ENCODE assay signal across 13 mouse cellular contexts in the genomic region with DNA sequence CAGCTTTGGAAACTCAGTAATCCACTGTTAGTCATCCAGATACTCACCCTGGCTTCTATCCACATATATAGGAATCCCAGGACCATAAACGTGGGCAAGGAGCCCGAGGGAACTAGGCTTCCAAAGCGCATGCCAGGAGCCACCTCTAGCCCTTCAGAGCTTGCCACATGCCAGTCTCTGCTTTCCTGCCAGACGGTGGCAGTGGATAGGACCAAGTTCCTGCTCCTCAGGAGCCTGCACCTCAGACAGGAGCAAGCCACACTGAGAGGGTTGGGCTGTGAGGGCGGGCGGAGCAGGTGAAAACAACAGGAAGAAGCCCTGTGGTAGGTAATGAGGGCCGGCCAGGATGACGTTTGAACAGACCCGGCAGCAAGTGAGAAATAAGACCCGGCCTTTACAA. TPM values are rescaled to one million over a fixed set of nuclear protein-coding genes. Genes with fewer than 3 reads are reported as not detected.
DNase-seq lines count a peak whose midpoint lies in the region; ATAC-seq and TF ChIP-seq lines count a peak whose summit lies in the region.
"Had no signal": no experiment of that assay in that cellular context is flagged by ENCODE, and none has a peak within 500 bp of the region (broad histone marks: within the 10 kb centered on the region; RNA-seq: fewer than 3 reads in every experiment).

No protein-coding gene starts in this region.

- intact Hi-C loops in gastrocnemius, postnatal 36 days (cut with DNase I): no loop called here

- no peak for DNase-seq in hindbrain, postnatal 0 days (ENCODE audit: low spot score)
- no peak for DNase-seq in hindbrain, embryonic 11.5 days (ENCODE audit: low spot score)
- DNase-seq in cerebellum, postnatal 36 days: peak; percentile 59 to 62
- DNase-seq in lung, postnatal 25 days (ENCODE audit: low spot score): peak; percentile 28
- DNase-seq in adrenal gland, postnatal 36 days: no peak
- no peak for DNase-seq in urinary bladder, postnatal 36 days (ENCODE audit: low spot score in 2 of 2)
- DNase-seq in gastrocnemius, postnatal 36 days: no peak
- DNase-seq: heart, adult 11 months had no signal

- peak; percentile 15; the same call in 1 of the 2 replicates for TF ChIP-seq CTCF in hindbrain, postnatal 0 days (IDR thresholded peaks at IDR 0.05; ENCODE audit: low read depth)
- no peak for TF ChIP-seq CTCF in ES-Bruce4 (IDR thresholded peaks at IDR 0.05; ENCODE audit: low read depth, low read length)

- H3K4me3 ChIP-seq in hindbrain, postnatal 0 days (ENCODE audit: low read length): no peak overlapping the region
- no peak overlapping the region for H3K4me3 ChIP-seq in hindbrain, embryonic 11.5 days (ENCODE audit: low read depth, low read length)
- H3K4me3 ChIP-seq in ES-Bruce4 (ENCODE audit: low read depth, low read length): peak overlapping the region; percentile 26
- H3K4me3 ChIP-seq: erythroblast, embryonic 14.5 days; myocyte had no signal

- no peak for ATAC-seq in hindbrain, postnatal 0 days
- no peak for ATAC-seq in hindbrain, embryonic 11.5 days (ENCODE audit: low FRiP score)

- H3K27ac ChIP-seq in hindbrain, postnatal 0 days: no peak overlapping the region
- no peak overlapping the region for H3K27ac ChIP-seq in hindbrain, embryonic 11.5 days (ENCODE audit: low read depth, low read length)
- peak overlapping the region; percentile 68 for H3K27ac ChIP-seq in ES-Bruce4 (ENCODE audit: insufficient read depth, low read length)
- H3K27ac ChIP-seq: liver, embryonic 14.5 days had no signal

- peaks cover 7% of the 10 kb centered on the region; the same call in 1 of the 2 replicates for H3K36me3 ChIP-seq in hindbrain, postnatal 0 days (ENCODE audit: insufficient read depth, low read length)
- H3K36me3 ChIP-seq in hindbrain, embryonic 11.5 days (ENCODE audit: control insufficient read depth, insufficient read depth, low read length): peaks cover 4% of the 10 kb centered on the region; the same call in 1 of the 2 replicates
- peaks cover 5% of the 10 kb centered on the region for H3K36me3 ChIP-seq in ES-Bruce4 (ENCODE audit: control insufficient read depth, insufficient read depth, low read length, poor library complexity, severe bottlenecking)

- WGBS in hindbrain, postnatal 0 days: 42% methylated on average over 10 of the region's 10 CpGs
- 41% methylated on average over 10 of the region's 10 CpGs for WGBS in hindbrain, embryonic 11.5 days

- H3K4me1 ChIP-seq in hindbrain, postnatal 0 days (ENCODE audit: insufficient read depth, low read length): peaks cover 11% of the 10 kb centered on the region
- H3K4me1 ChIP-seq in hindbrain, embryonic 11.5 days (replicated peaks; ENCODE audit: control insufficient read depth, insufficient read depth, low read length): peaks cover 6% of the 10 kb centered on the region
- H3K4me1 ChIP-seq in ES-Bruce4 (ENCODE audit: control insufficient read depth, insufficient read depth, low read length): peaks cover 11% of the 10 kb centered on the region

- H3K9ac ChIP-seq in hindbrain, postnatal 0 days (replicated peaks; ENCODE audit: low read length): no peak overlapping the region
- no peak overlapping the region for H3K9ac ChIP-seq in hindbrain, embryonic 11.5 days (ENCODE audit: low read depth, low read length)
- H3K9ac ChIP-seq in ES-Bruce4 (ENCODE audit: low read depth, poor library complexity, severe bottlenecking): no peak overlapping the region
- H3K9ac ChIP-seq: liver, embryonic 14.5 days had no signal

- H3K9me3 ChIP-seq in hindbrain, postnatal 0 days (ENCODE audit: low read length): no peaks in the 10 kb centered on the region
- no peaks in the 10 kb centered on the region for H3K9me3 ChIP-seq in hindbrain, embryonic 11.5 days (ENCODE audit: control insufficient read depth, low read length)
- H3K9me3 ChIP-seq in ES-Bruce4 (replicated peaks; ENCODE audit: control insufficient read depth, insufficient read depth, low read length, poor library complexity, severe bottlenecking): no peaks in the 10 kb centered on the region

- no peak for TF ChIP-seq POLR2A in ES-Bruce4 (IDR thresholded peaks at IDR 0.05; ENCODE audit: insufficient read depth, low read length)

- no peak overlapping the region for H3K4me2 ChIP-seq in hindbrain, postnatal 0 days (ENCODE audit: low read depth, low read length)
- H3K4me2 ChIP-seq in hindbrain, embryonic 11.5 days (replicated peaks; ENCODE audit: low read depth, low read length): no peak overlapping the region

- TF ChIP-seq EP300 in ES-Bruce4 (IDR thresholded peaks at IDR 0.05; ENCODE audit: insufficient read depth, low read depth, low read length): no peak

- H3K27me3 ChIP-seq in hindbrain, postnatal 0 days (ENCODE audit: insufficient read depth, low read length): no peaks in the 10 kb centered on the region
- H3K27me3 ChIP-seq in hindbrain, embryonic 11.5 days (ENCODE audit: control insufficient read depth, insufficient read depth, low read length): no peaks in the 10 kb centered on the region
- H3K27me3 ChIP-seq in ES-Bruce4 (ENCODE audit: control insufficient read depth, insufficient read depth, low read length, poor library complexity, severe bottlenecking): no peaks in the 10 kb centered on the region
- H3K27me3 ChIP-seq: CH12.LX had no signal

RNA-seq across cellular contexts. Expression of gene Thap3, which starts 2.9 kb away (rescaled TPM):
- total RNA-seq in hindbrain, postnatal 0 days (2014; rRNA removed): 12.1 and 14.9 TPM in 2 replicates
- 42.1 and 47.3 TPM in 2 replicates for polyA plus RNA-seq in hindbrain, postnatal 0 days (2015; fragmentation: Nextera tagmentation; extraction: Ambion mirVana)
- polyA plus RNA-seq in hindbrain, embryonic 11.5 days (2014; fragmentation: Nextera tagmentation; extraction: Ambion mirVana): 20.0 and 20.4 TPM in 2 replicates
- polyA plus RNA-seq in ES-Bruce4 (2011; ENCODE audit: insufficient read depth, insufficient read length, low read depth, missing spikeins): 20.0 and 20.7 TPM in 2 replicates
- total RNA-seq in adrenal gland, postnatal 36 days (2021): 10 to 100 TPM; 19.5 to 20.5 TPM
- 10 to 100 TPM; 28.8 to 35.8 TPM for total RNA-seq in gastrocnemius, postnatal 36 days (2021)

RNA-seq across cellular contexts. Expression of gene Phf13, which starts 10.2 kb away (rescaled TPM):
- total RNA-seq in hindbrain, postnatal 0 days (2014; rRNA removed): 19.9 and 20.8 TPM in 2 replicates
- 14.6 and 15.0 TPM in 2 replicates for polyA plus RNA-seq in hindbrain, postnatal 0 days (2015; fragmentation: Nextera tagmentation; extraction: Ambion mirVana)
- 15.2 and 19.4 TPM in 2 replicates for polyA plus RNA-seq in hindbrain, embryonic 11.5 days (2014; fragmentation: Nextera tagmentation; extraction: Ambion mirVana)
- 49.7 and 52.1 TPM in 2 replicates for polyA plus RNA-seq in ES-Bruce4 (2011; ENCODE audit: insufficient read depth, insufficient read length, low read depth, missing spikeins)
- 10 to 100 TPM; 17.2 to 17.7 TPM for total RNA-seq in adrenal gland, postnatal 36 days (2021)
- 1 to 10 TPM; 3.6 to 4.0 TPM for total RNA-seq in gastrocnemius, postnatal 36 days (2021)

RNA-seq across cellular contexts. Expression of gene Klhl21, which starts 22.7 kb away (rescaled TPM):
- 12.3 and 14.0 TPM in 2 replicates for total RNA-seq in hindbrain, postnatal 0 days (2014; rRNA removed)
- 4.5 and 4.8 TPM in 2 replicates for polyA plus RNA-seq in hindbrain, postnatal 0 days (2015; fragmentation: Nextera tagmentation; extraction: Ambion mirVana)
- 2.7 and 3.0 TPM in 2 replicates for polyA plus RNA-seq in hindbrain, embryonic 11.5 days (2014; fragmentation: Nextera tagmentation; extraction: Ambion mirVana)
- 24.0 and 24.4 TPM in 2 replicates for polyA plus RNA-seq in ES-Bruce4 (2011; ENCODE audit: insufficient read depth, insufficient read length, low read depth, missing spikeins)
- total RNA-seq in adrenal gland, postnatal 36 days (2021): 10 to 100 TPM; 21.7 to 29.7 TPM
- 10 to 100 TPM; 77.1 to 91.5 TPM for total RNA-seq in gastrocnemius, postnatal 36 days (2021)

RNA-seq across cellular contexts. Expression of gene Zbtb48, which starts 41.6 kb away (rescaled TPM):
- 7.0 and 8.6 TPM in 2 replicates for total RNA-seq in hindbrain, postnatal 0 days (2014; rRNA removed)
- polyA plus RNA-seq in hindbrain, postnatal 0 days (2015; fragmentation: Nextera tagmentation; extraction: Ambion mirVana): 10.7 and 16.2 TPM in 2 replicates
- 18.0 and 19.6 TPM in 2 replicates for polyA plus RNA-seq in hindbrain, embryonic 11.5 days (2014; fragmentation: Nextera tagmentation; extraction: Ambion mirVana)
- polyA plus RNA-seq in ES-Bruce4 (2011; ENCODE audit: insufficient read depth, insufficient read length, low read depth, missing spikeins): 13.4 and 13.5 TPM in 2 replicates
- 1 to 10 TPM; 8.6 to 9.7 TPM for total RNA-seq in adrenal gland, postnatal 36 days (2021)
- 1 to 10 TPM; 2.5 to 2.8 TPM for total RNA-seq in gastrocnemius, postnatal 36 days (2021)

RNA-seq across cellular contexts. Expression of gene Dnajc11, which starts 52.4 kb away (rescaled TPM):
- total RNA-seq in hindbrain, postnatal 0 days (2014; rRNA removed): 94.5 and 108 TPM in 2 replicates
- 64.1 and 65.6 TPM in 2 replicates for polyA plus RNA-seq in hindbrain, postnatal 0 days (2015; fragmentation: Nextera tagmentation; extraction: Ambion mirVana)
- 73.8 and 80.1 TPM in 2 replicates for polyA plus RNA-seq in hindbrain, embryonic 11.5 days (2014; fragmentation: Nextera tagmentation; extraction: Ambion mirVana)
- 89.1 and 95.3 TPM in 2 replicates for polyA plus RNA-seq in ES-Bruce4 (2011; ENCODE audit: insufficient read depth, insufficient read length, low read depth, missing spikeins)
- 10 to 100 TPM; 93.5 to 95.9 TPM for total RNA-seq in adrenal gland, postnatal 36 days (2021)
- 10 to 100 TPM; 54.6 to 58.8 TPM for total RNA-seq in gastrocnemius, postnatal 36 days (2021)

Comparison
In these comparisons a context has a peak if more than half of its experiments do, and no peak if none do; other contexts are left out.
1. DNase-seq: peak in cerebellum, postnatal 36 days (2 of 2) and lung, postnatal 25 days (single experiment); none in hindbrain, postnatal 0 days (single experiment), hindbrain, embryonic 11.5 days (single experiment), adrenal gland, postnatal 36 days (0 of 2), urinary bladder, postnatal 36 days (0 of 2) and gastrocnemius, postnatal 36 days (0 of 2).